Mouse (Mus musculus) T-cell, adult 2 months (primary cell): ENCODE measurements around the gene Als2cl.

ENCODE experiments used
- DNase-seq: peaks from one replicate; pipeline ENCODE4 v3.0.0; 2022; ENCODE audit warnings: low spot score

The Als2cl gene

DNA sequence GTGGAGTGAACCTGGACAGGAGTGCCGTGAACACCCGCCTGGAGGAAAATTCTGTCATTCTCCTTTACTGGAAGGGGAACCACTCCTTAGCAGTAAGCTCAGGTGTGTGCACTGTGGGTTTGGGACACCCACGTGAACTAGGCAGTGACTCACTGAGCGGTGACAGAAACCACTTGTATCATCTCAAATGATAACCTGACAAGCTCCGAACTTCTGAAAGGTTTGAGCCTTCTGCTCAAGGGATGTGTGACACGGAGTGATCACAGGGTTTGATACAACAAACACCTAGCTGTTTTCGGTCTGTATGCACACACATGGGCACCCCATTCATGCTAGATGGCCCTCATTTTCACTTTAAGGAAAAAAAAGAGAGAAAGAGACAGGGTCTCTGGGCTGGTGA is 37.1 kb downstream of the Als2cl start, which contains the start of gene Fam240a:
Gene Fam240a (minus strand): TSS at position 76 of the 400 bp plus-strand sequence.
- DNase-seq: peak; percentile 79

DNA sequence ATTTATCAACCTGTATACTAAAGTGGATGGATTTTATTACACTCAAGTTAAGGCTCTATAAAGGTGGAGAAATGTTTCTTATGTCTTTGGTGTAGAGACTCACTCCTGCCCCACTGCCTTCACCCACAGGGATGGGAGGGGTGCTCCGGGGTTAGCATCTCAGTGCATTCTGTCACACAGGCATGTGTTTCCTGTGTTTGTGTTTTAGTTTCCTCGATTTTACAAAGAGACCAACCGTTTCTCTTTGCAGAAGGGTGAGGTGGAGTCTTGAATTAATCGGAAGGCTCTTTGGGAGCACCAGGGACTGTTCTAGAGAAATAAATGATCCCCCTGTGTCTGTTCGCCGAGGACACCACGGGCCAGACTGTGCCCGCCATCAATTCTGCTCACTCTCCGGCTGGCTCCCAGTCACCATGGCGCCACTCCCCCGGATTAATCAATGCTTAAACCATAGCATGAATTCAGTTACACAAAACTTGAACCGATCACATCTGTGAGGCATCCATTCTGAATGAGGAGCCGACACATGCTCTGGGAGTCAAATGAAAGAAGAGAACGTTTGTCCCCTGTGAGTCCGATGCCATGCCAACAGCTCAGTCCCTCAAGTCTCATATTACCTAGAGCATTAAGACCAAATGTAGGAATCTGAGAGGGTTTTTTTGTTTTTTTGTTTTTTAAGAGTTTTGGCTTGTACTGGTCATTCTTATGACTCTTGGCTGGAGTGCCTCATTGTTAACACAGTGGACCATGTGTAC is 41.2 kb downstream of the Als2cl start:
- peak; percentile 65 for DNase-seq

DNA sequence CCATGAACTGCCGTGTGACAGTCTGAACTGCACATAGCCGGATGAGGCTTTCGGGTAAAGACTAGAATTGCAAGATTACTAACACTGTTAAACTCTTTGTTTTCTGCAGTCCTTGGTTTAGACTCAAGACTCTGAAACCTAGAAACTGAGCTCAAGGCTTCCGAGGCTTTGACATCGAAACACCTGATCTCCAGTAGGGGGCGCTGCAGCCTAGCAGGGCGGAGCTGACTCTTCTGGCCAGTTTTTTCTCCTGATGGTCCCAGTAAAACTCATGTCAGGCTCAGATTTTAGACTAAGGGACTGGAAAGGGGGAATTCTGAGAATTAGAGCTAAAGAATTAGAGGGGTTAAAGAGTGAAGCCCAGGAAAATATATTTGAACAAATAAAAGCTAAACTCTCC is 43.1 kb downstream of the Als2cl start:
- peak; percentile 76 for DNase-seq

DNA sequence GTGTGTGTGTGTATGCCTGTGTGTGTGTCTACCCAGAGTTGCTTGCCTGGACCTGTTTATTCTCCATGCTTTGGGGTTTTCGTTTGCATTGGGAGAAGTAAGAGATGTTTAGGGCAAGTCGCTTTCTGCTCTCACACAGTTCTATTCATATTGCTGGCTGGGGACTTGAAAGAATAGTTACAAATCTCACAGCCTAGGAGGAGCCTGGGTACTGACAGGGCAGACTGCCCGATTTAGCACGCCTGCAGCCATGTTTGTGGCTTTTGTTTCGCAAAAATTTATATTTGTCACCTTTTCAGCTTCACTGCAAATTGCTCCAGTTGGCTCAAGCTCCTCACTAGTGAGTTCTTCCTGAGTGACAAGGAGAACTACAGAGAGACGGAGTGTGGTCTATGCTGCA is 51.9 kb downstream of the Als2cl start:
- DNase-seq: no peak

DNA sequence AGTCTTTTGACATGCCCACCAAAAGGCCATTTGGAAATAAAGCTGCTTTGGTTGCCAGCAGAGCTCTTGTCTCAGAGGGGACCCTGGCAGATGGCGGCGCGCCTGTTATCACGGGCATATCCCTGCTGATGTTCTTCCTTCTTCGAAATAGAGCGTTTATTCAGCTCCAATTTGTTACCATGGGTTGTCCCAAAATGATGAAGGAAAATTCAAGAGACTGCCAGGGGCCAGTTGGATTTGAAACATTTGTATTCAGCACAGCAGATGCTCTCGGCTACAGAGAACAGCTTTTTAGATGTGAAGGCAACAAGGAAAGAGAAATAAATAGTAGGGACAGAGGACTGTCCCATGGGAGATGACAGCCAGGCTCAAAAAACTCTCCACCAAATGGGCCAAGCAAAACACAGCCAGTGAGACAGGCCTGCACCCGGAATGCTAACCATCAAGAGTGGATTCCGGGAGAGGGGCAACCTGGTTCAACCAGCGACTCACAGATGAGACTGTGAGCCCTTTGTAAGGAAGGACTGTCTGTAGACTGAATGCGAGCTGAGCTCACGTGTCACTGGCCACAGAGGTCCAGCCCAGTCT is 54.3 kb downstream of the Als2cl start:
- DNase-seq: no peak

DNA sequence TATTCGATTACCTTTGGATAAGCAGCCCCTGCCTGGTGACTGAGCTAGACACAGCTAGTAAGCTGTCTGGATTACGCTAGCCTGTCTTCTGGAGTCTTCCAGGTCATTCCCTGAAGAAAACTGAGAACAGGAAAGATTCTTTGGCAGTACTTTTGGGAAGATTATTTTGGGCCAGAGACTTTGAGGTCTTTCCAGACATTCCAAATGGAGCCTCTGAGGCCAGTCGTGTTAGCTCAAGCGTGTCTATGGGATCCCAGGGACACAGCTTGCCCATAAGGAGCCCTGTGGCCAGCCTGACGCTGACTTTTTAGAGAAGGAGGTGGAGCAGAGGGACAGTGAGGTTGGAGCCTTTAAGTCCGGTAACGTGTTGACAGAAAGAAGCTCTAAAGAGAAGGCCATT is 56.3 kb downstream of the Als2cl start:
- DNase-seq: no peak

DNA sequence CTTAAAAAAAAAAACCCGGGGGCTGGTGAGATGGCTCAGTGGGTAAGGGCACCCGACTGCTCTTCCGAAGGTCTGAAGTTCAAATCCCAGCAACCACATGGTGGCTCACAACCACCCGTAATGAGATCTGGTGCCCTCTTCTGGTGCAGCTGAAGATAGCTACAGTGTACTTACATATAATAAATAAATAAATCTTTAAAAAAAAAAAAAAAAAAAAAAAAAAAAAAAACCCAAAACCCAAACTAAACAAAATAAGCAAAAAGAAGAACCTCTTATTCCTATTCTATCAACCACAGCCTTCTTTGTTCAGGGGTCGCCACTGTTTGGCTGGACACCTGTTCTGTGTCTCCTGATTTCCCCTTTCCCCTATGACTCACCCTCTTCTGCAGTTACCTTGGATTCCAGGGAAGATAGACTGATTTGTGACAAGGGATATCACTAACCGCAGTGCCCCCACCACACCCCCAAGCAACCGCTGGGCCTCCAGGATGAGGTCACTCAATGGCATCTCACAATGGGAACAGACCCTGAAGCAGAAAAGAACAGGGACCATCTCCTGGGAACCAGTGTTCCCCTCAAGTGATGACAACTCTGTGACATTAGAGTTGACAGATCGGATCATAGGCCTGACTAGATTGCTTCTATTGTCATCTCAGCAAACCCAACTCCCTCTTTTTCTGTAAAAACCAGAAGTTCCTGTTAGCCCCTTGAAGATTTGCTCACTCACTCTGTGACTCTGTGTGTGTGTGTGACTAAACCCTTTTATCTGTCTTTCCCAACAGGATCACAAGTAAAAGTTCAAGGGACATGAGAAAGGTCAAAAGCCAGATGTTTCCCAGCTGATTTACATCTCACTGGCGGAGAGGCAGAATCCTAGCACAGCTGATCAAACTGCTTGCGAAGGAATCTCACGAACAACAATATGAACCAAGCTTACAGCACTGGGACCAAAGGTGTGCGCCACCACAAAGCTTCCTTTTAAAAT is 58.1 kb downstream of the Als2cl start:
- DNase-seq: no peak

DNA sequence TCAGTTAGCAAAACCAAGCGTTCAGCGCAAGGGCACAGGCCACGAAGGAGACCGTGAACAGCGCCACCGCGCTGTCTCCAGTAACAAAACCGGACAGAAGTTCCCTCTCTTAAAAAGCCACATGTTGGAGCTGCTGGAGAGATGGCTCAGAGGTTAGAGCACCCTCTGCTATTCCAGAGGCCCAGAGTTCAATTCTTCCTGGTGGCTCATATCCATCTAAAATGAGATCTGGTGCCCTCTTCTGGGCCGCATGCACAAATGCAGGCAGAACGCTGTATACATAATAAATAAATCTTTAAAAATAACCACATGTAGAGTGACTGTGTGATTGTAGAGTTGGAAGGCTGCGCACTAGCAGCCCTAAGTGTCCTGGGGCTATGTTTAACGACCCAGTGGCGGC is 64.6 kb downstream of the Als2cl start:
- DNase-seq: peak; percentile 42

DNA sequence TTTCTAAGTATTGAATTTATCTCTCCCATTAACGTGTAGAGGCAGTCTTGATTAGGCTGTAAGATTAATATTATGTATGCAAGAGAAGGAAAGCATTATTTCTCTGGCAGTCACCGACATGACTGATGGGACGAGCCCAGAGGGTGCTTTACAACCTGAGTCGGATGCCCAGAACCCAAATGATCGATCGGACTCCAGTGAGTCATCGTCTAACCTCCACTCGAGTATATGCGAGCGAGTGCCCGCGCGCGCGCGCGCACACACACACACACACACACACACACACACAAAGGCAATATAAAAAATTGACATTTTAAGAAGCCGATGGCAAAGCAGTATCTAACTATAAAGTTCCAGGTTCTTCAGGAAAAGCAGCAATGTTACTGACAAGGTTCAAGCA is 65.7 kb downstream of the Als2cl start:
- no peak for DNase-seq

DNA sequence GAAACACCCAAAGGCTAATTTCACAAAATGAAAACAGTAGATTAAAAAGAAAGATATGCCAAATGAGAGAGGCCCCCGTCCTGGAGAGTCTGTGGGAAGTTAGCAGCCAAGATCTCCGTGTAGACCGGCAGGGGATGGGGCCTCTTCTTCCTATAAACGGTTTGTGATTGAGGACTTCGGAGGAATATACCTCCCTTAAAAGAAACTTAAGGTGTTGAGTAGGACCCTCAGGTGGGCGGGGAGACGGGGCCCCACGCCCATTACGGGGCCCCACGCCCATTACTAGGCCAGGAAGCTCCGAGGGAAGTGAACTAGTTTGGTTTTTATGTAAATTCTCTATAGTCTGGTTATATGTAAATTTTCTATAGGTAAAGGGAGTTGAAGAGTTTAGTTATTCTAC is 66.3 kb downstream of the Als2cl start, which contains the start of gene Tdgf1:
Gene Tdgf1 (minus strand): TSS at position 233 of the 400 bp plus-strand sequence.
- no peak for DNase-seq

DNA sequence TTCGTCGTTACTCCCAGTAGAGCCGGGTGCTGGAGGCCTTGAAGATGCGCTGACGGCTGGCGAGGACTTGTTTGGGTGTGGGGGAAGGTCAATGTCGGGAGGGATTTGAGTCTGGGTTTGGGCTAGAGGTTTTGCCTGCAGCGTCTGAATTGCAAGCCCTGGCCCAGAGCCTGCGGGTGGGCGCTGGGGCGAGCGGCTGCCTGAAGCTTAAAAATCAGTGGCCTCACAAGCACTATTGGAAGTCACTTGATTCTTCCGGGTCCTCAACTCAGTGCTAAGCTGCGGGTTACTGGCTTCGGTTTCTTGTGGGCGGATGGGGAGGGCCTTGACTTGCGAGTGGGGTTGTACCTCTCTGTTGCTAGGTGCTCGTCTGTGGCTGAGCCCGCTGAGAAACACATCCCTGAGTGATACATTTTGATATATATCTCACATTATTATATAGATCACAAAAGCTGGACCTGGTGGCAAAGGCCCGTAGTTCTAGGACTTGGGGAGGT is 66.9 kb downstream of the Als2cl start:
- peak; percentile 86 for DNase-seq

DNA sequence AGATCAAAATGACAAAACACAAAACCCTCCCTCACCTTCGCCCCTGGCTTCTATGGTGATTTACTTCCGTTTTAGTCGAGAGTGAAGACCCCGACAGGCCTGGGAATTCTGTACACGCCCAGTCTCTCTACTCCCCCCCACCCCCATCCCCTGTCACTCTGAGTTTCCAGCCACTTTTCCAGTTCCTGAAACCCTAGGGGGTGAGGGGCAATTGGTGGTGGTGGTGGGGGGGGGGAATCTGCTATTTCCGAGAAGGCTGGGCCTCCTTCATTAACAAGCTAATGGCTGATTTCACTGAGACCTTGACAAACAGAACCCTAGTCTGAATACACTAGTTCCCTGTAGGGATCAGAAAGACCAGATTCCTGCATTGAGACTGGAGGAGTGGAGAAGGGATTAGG is 67.6 kb downstream of the Als2cl start:
- DNase-seq: no peak

DNA sequence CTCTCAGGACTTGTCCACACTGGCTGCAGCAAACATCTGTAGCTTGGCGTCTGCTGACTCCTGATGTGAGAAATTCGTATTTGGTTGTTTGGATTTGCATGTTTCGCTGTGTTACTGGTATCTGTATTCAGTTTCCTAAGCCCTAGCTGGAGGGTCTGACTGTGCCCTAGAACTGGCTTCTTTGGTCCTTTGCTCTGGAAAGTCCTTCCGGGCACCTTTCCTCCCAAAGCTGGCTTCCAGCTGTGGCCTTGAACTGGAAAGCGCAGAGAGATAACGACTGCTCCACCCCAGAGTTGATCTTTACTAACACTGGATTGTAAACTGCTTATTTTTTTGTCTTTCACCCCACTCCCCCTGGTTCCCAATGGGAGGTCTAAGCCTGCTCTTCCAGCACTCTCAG is 68.2 kb downstream of the Als2cl start:
- no peak for DNase-seq

DNA sequence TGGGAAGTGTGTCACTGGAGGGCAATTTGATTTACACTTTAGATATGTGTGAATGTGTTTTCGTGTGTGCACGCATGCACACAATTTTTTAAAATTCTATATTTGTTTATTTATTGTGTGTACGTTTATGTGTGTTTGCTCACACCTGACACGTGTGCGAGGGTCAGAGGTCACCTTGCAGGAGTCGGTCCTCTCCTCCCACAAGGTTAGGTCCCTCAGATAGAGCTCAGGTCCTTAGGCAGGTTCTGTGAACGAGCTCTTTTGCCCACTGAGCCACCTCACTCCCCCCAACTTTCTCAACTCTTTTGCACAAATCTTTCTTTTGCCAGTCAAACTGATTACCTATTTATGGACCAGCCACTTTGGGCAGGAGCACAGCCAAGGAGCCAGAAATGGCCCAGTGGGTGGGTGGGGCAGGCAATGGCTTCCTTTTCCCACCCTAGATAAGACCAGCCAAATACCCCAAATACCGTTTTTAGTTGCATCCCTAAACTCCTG is 69.2 kb downstream of the Als2cl start:
- DNase-seq: no peak

DNA sequence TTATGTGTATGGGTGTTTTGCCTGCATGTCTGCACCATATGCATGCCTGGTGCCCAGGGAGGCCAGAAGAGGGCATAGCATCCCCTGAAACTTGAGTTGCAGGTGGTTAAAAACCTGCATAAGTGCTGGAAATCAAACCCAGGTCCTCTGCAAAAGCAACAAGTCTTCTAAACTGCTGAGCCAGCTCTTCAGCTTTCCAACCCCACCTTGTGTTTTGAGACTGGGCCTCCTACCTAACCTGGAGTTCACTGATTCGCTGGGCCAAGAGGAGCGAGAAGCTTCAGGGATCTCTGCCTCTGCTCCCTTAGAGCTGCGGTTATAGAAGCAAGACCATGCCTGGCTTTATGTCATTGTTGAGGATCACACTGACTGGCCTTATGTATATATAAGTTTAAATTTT is 70.4 kb downstream of the Als2cl start:
- DNase-seq: no peak
